Mouse (Mus musculus): ENCODE results near the gene Fam102a. TPM values are rescaled to one million over a fixed set of nuclear protein-coding genes. Genes with fewer than 3 reads are reported as not detected.

The Fam102a gene
- total and polyA plus RNA-seq, 3 experiments: 37.1 to 43.1 (median 40.8) TPM

- DNase-seq: peak; percentile 85
Measured at GRCm38 (mm10) chr2:32514335-32514734, 20.8 kb upstream of the Fam102a start.

- DNase-seq: peak; percentile 84
Measured at GRCm38 (mm10) chr2:32517233-32517867, 17.8 kb upstream of the Fam102a start.

GRCm38 (mm10) chr2:32520034-32520990 lies 14.8 kb upstream of the Fam102a start:
- no peak for DNase-seq

GRCm38 (mm10) chr2:32524536-32525031 lies 10.5 kb upstream of the Fam102a start:
- DNase-seq: no peak

GRCm38 (mm10) chr2:32525816-32526215 lies 9.3 kb upstream of the Fam102a start:
- peak; percentile 77 for DNase-seq

- peak; percentile 90 for DNase-seq
Measured at GRCm38 (mm10) chr2:32527468-32527966, 7.6 kb upstream of the Fam102a start.

- peak; percentile 38 for DNase-seq
Measured at GRCm38 (mm10) chr2:32528326-32528725, 6.8 kb upstream of the Fam102a start.

GRCm38 (mm10) chr2:32530479-32530878 lies 4.7 kb upstream of the Fam102a start:
- DNase-seq: peak; percentile 70

GRCm38 (mm10) chr2:32533163-32533562 lies 2.0 kb upstream of the Fam102a start:
- no peak for DNase-seq

- peak; percentile 75 for DNase-seq
Measured at GRCm38 (mm10) chr2:32534061-32534732, 935 bp upstream of the Fam102a start.

GRCm38 (mm10) chr2:32535501-32535991 lies 414 bp downstream of the Fam102a start:
- peak; percentile 80 for DNase-seq

- DNase-seq: no peak
Measured at GRCm38 (mm10) chr2:32536086-32536633, 1.0 kb downstream of the Fam102a start.

GRCm38 (mm10) chr2:32536634-32537359 lies 1.7 kb downstream of the Fam102a start:
- peak; percentile 81 for DNase-seq

- DNase-seq: peak; percentile 53
Measured at GRCm38 (mm10) chr2:32537360-32537905, 2.3 kb downstream of the Fam102a start.

GRCm38 (mm10) chr2:32537941-32538340 lies 2.8 kb downstream of the Fam102a start:
- DNase-seq: no peak

- DNase-seq: no peak
Measured at GRCm38 (mm10) chr2:32538461-32538860, 3.3 kb downstream of the Fam102a start.

- peak; percentile 31 for DNase-seq
Measured at GRCm38 (mm10) chr2:32539452-32539981, 4.4 kb downstream of the Fam102a start.

GRCm38 (mm10) chr2:32541333-32541908 lies 6.3 kb downstream of the Fam102a start:
- no peak for DNase-seq

- no peak for DNase-seq
Measured at GRCm38 (mm10) chr2:32541986-32542573, 6.9 kb downstream of the Fam102a start.

Measured in adrenal gland, adult 2 months (tissue).